Mouse (Mus musculus) adipocyte (in vitro differentiated cells): ENCODE data around the gene Elp4.

Experiments used
- DNase-seq: peaks from one replicate; pipeline ENCODE4 v3.0.0-alpha.2; 2016; ENCODE audit warnings: low spot score

Elp4 gene

DNA sequence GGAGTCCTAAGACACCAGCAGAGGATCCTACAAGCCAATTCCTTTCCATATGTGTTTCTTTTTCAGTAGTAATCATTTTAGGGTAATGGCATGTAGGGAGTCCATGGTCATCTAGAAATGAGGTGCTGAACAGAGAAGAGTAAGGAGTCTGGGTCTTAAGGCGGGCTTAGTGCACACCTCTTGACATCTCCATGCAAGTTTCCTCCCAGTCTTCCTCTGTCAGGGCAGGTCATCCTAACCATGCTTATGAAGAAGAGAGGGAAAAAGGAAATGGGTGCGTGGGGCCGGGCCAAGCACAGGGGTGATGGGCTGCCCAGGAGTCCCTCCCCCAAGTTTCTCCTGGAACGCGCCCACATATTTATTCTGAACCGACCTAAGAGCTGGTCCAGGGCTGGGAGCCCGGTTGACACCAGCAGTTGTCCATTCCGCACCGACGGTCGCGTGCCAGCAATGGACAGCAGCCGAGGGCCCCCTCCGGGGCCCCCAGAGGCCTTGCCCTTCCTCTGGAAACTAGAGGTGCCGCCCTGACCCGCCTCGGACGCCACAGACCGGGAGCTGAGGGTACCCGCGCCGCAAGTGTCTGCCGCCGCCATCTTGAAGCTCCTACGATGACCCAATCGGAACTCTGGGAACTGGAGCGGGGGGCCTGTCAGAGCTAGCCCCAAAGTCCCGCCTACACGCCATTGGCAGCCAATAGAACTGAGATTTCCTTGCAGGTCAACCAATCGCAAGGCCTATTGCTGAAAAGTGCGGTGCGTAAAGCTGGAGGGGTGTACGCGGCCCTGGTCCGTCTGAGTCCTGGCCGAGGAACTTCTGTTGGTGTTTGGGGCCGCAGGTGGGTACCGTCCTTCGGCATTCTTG, at the start of gene Elp4, which contains the start of gene Immp1l:
Gene Elp4 (minus strand): TSS at position 669 of the 861 bp plus-strand sequence.
Gene Immp1l (plus strand): TSS at position 743 of the 861 bp plus-strand sequence.
- DNase-seq, result peak; percentile 99

DNA sequence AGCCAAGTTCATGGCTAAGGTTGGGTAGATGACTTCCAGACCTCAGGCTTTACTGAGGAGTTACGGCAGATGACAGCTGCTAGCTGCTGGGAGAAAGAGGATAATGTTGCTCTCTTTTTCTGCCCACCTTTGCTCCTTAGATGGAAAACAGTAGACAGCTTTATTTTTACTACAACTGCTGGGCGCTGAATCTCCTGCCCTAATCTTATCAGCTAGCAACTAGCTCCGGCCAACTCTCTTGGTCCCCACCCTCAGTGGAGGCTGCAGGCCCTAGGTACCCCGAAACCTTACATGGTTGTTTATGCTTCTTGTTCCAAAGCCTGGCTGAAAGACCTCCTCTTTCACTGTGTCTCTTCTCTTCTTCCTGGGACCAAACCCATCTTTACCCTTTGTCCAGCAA, 49.5 kb upstream of the Elp4 start:
- no peak for DNase-seq

DNA sequence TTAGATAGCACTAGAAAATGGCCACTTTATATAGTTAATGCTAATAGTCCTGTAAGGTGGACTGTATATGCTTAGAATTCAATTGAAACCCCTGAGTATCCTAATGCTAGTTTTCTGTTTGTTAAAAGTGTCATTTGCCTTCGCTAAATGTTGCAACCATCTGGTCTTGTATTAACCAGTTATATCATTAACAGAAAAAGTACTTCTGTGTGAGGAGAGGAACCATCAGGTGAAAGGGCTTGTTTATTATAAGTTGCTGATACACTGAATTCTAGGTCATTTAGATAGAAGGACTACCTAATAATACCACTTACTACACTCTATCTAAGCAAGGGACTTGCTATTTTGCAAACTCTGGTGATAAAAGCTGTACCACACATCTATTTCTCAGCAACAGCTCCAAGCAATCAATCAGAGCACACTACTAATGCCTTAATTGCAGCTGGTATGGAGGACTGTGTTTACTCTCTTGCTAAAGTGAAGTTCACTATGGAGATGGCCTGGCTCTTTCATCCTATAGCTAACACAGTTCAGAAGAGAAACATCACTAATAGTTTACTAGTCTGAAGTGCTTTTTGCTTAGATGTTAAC, 47.1 kb upstream of the Elp4 start:
- DNase-seq, result no peak

DNA sequence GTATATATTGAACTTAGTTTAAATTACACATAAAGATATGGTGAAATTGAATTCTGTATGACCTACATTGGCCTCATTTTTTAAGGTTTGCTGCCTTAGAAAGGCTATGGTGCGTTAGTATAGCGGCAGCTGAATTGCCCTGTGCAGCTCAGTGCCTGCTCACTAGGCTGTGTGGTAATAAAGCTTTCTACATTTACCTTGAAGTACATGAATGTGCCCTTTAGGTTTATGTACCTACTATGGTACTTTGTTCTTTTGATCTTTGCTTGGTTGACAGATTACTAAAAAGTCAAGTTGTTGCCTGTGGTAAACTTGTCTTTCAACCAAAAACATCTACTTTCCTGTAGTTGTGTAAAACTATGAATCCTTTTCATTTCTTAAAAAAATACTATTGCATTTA, 45.8 kb upstream of the Elp4 start:
- DNase-seq, result no peak

DNA sequence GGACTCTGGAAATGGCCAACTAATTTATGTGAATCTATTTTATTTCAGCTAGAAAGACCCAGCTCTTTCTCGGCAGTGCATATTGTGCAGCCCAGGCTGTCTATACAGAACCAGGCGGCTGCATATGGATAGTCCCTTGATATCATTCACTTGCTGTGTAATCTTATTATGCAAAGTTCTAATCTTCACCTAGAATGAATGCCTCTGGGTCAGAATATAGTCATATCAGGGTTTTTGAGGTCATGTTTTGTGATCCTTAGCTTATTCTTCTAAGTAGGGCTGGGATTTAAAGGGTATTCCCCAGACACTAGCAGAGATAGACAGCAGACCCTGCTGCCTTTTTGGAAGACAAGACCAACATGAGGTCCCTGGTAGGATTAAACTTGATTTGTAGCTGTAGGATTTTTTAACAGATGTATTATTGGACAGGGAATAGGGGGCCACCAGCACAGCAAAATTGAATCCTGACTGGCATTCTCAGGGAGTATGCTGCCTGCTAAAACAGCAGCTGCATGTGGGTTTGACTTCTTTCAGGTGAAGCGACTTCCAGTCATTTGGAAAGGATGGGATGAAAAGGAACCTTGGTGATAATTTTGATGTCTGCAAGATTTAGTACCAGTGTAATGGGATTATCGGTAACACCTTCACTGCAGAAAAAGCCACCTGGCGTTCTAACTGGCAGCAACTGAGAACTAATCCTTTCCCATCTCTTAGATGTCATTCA, 13.4 kb upstream of the Elp4 start:
- DNase-seq, result no peak

DNA sequence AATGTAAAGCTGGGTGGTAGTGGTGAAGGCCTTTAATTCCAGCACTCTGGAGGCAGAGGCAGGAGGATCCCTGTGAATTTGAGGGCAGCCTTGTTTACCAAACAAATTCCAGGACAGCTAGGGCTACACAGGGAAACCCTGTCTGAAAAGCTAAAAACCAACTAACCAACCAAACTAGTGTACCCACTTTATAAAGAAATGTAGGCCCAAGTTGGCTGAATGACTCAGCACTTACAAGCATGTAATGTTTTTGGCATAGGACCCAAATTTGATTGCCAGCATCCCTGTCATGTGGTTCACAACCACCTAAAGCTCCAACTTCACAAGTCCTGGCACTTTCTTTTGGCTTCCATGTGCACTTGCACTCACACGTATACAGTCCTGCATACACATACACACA, 12.3 kb upstream of the Elp4 start:
- peak; percentile 66 for DNase-seq

DNA sequence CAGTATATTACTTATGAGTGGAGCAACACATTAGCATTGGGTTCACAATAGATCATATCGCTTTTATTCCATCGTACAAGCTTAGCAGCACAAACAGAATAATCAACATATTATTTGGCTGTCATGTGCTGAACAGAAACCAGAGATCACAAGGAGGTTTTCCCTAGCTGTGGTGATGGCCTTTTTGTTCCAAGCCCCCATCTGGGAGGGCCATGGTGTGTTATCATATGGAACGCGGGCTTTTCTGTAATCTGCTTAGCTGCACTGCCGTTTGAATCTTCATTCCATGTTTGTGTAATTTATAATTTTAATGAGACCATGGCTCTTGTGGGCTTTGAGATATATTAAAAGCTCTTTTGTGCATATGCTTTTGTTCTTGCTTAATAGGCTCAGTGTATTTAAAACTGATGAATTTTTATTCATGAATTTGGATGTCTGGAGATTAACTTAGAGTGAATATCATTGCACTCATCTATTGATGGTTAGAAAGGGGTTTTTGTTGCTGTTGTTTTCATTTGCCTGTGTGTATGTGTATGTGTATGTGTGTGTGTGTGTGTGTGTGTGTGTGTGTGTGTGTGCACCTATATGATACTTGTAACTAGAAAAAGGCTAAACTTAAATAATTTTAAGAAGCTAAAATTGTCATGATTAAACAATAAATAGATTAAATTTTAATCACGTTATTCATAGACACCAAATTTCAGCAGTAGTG, 9.4 kb upstream of the Elp4 start:
- no peak for DNase-seq

DNA sequence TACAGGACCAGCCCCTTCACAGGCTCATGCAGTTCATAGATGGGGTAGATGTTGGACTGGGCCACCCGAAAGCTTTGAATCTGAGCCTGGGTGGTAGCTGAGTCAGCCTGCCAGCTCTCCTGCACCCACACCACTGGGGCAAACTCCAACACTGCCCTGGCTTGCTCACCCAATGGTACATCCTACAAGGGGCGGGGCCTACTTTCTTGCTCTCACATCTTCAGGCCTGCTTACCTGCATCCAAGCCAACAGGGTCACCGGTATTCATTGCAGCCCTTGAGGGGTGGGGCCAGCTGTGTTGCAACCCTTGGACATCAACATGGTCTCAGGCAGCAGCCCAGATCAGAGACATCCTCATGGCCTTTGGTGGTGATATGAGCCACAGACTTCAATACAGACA, 6.2 kb upstream of the Elp4 start:
- no peak for DNase-seq

DNA sequence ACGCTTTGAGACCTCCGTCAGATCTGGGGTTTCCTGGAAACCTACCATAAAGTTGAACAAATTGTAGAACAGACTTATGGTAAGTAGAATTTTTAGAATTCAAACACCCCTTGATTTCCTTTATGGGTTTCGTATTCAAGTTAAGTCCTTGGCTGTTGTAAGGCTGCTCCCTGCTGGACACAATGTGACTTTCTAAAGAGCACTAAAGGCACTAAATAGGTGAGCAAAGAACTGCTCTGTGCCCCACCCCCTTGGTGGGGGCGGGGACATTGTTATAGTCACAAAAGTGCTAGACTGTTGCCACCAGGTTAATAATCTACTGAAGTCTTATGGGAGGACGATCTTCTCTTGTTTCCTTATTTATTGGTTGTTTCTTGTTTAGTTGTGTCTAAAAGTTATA, 4.0 kb upstream of the Elp4 start:
- DNase-seq, result peak; percentile 65

DNA sequence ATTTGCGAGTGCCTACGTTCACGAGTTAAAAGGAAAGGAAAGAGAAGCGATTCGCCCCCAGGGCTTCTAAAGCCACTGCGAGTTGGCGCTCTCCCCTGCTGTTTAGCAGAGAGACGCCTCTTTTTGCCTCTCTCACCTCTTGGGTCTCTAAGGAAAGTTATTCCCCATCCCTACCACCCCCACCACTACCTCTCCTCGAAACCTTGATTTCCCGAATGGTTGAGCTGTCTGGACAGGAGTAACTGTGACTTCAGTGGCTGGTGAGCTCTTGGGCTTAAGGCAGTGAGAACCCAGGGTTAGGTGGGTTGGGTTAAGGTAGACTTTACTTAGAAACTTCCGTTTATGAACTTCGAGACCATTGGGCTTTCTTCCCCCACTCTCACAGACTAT, 388 bp upstream of the Elp4 start:
- no peak for DNase-seq

DNA sequence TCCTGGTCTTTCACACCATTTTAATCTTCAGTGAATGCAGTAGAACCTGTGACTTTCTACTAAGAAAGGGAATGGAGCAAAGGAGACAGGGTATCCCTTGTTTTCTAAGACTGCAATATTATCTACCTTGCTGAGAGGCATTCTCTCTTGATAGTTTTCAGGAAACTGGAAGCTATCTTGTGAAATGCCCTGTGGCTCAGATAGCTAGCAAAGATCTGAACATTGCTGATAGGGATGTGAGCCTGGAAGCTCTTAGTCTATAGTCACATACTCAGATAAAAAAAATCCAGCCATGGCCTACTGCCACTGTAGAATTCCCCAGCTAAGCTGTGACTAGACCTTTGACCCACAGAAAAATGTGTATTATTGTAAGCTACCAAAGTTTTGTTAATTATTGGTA, 13.5 kb downstream of the Elp4 start:
- no peak for DNase-seq

DNA sequence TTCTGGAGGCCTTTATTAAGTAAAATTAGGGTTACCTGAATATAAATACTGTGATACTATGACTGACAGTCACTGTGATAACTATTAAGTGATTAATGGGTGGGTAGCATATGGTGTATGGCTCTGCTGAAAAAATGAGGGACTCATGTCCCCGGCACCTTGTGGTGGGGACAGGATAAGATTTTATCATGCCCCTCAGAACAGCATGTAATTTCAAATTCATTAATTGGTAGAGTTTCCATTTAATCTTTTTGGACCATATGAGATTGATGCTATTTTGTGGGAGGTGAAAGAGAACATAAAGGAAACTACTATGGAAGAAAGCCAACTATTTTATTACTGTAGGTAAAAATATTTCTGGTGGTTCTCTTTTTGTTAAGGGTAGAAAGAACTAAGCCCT, 31.0 kb downstream of the Elp4 start:
- no peak for DNase-seq

DNA sequence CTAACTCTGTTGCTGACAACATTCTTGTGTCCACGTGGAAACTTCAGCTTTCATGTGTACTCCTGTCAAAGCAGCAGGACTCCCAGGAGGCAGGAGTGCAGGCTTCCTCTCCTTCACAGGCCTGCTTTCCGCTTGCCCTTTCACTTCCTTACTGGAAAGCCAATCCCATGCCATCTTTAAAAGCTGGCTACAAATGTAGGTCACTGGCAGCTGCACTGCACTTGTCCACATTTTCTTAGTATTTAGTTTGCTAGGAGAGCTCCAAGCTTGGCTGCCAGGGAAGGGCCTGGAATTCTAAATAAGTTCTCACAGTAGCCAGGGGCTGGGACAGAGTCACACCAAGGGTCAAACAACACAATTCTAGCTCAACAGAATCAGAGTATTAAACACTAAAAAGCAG, 49.6 kb downstream of the Elp4 start:
- peak; percentile 93 for DNase-seq

DNA sequence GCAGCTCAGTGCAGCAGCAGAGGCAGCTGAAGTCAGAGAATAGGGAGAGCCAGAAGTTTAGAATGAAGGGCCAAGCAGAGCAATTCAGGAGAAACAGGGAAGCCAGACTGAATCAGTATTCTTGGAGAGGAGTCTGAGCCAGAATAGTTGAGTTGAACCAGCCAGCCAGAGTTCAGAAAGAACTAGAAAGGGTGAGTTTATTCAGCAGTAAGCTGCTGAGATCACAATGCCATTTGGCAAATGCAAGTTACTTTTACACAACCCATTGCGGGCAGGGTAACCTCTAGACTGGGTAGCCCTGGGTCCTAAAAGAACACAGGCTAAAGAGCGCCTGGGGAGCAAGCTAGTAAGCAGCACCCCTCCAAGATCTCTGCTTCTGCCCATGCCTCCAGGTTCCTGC, 51.4 kb downstream of the Elp4 start:
- peak; percentile 57 for DNase-seq

DNA sequence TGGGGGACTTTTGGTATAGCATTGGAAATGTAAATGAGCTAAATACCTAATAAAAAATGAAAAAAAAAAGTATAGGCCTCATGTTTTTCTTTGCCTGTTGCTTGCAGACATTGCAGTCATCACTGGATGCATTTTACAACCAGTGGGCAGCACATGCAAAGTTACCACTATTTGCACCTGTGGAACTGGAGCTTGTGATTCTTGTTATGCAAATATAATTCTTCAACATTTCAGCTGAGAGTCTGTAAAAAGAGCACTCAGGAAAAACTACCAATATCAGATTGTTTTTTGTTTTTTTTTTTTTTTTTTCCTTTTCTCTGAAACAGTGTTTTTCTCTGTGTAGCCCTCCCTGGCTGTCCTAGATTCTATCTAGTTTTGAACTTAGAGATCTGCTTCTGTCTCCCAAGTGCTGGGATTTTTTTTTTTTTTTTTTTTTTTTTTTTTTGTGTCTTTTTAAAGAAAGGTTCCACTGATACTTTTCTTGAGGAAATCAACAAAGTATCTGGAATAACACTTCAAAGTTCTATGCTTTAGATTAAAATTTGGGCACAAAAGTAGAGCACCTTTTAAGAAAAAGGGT, 52.6 kb downstream of the Elp4 start:
- no peak for DNase-seq

DNA sequence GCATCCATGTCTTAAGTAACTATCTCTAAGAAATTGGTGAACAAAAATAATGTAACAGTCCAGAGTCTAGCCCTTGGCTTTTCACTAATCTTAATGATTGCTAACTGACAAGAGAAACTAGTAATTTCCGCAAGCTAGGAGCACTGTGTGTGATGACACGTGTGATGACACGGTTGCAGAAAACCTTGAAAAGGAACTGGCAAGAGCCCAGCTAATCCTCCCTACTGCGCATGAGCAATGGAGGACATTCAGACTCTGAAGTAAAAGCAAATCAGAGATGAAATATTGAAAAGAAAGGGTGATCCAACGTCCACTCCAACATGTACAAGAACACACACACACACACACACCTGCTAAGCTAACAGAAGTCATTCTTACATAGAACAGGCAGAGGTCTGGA, 61.2 kb downstream of the Elp4 start:
- DNase-seq, result no peak

DNA sequence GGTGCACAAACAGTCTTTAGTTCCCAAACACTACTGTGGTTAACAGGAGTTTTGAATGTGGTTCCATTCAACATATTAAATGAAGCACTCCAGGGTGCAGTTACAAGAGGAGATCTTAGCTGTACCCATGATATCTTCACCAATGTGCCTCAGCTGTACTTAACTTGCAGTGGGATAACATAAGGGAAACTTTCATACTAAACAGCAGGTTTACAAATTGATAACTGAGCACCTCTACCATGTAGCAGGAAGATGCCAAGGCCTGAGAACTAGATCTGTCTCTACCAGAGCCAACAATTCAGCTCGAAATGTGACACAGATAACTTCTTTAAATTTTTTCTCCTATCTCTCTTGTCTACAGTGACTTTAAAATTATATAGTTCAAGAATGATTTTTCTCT, 86.4 kb downstream of the Elp4 start:
- DNase-seq, result no peak

DNA sequence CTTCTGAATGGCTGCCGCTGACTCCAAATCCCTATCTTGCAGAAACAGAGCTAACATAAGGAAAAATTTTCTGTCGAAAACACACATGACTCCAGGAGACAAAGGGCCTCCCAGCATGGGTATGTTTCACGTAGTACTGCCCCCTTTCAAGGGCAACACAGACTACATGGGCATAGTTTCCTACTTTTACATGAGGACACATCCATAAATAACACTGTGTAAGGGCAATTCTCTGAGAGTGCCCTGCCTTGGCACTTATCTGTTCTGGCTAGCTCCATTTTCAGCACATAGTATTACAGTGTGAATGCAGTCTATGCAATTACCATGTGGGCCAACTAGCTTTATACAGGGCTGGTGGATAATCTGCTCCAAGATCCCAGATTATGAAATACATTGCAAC, 89.2 kb downstream of the Elp4 start:
- no peak for DNase-seq

DNA sequence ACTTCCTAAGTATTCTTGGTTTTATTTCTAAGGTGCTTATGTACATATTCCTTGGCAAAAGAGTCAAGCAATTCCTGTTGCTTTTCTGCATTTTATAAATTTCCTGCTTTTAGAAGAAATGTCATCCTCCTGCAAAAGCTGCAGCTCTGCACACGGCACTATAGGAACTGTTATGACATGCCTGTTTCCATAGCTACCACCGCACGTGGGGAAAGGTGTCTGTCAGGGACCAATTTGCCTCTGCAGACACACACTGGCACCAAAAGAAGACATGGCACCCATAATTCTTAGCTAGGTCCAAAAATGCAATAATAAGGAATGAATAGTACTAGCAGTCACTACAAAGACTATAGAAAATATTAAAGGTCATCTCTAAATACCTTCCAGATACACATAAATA, 91.3 kb downstream of the Elp4 start:
- DNase-seq, result no peak

DNA sequence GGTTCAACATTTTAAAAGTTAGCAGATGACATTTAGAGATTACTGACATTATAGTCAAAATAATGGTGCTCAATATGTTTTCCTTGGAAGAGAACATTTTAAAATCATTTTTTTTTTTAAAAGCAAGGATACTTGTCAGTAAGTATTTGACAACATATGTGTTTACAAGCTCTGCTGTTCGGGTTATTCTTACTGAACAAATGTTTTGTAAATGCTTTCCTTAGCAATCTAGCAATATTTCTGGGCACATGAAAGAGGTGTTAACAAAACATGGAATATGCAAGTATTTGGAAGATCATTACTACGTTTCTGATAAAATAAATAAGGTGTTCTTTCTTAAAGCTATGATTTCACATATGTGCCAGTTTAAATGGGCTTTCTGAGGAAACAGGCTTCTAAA, 94.1 kb downstream of the Elp4 start:
- no peak for DNase-seq

DNA sequence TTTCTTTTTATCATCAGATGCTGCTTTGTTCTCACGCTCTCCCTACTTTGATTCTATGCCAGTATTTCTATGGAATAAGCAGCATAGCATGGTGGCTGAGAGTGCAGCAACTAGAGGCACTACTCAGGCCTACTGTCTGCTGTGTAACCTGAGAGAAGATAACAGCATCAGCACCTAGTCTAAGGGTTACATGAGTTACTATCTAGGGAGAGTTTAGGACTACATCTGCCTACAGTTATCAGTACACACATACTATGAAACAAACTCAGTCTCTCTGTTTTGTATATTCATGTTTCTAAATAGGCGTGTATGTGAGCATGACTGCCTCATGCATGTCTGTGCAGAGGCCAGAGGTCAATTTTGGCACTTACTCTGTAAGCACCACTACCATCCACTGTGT, 97.8 kb downstream of the Elp4 start:
- no peak for DNase-seq

DNA sequence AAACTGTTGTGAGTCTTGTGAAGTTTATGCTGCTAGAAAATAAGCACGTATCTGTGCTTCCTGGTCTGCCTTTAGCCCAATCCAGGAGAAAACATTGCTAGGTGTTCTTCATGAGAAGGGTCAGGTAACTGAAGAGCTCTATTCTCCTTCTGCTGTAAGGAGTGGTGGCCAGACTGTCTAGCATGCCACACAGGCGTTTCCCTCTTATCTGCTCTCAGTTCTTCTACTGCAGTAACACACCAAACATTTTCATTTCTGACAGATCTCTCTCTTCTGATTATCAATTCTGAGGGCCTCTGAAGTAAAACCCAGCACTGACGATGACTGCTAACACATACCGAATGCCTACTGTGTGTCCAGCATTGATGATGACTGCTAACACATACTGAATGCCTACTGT, 98.3 kb downstream of the Elp4 start:
- DNase-seq, result no peak
